Mouse (Mus musculus) intestine, embryonic 16.5 days (tissue): ENCODE results near the gene Ankrd33b. TPM values are rescaled to one million over a fixed set of nuclear protein-coding genes. Genes with fewer than 3 reads are reported as not detected.
A peak's percentile ranks its signal among the peaks of the same experiment; 100 is the strongest.

Experiments
- ATAC-seq: fragments of 200-750 bp; cut with Nextera tagmentation; 2 replicates; pipeline ENCODE4 v1.8.0; 2017; ENCODE audit warnings: moderate TSS enrichment, moderate library complexity
- H3K27ac ChIP-seq: fragments of 300-500 bp; sonication (generic); 2 replicates; pipeline ENCODE4 v1.5.1; 2014; ENCODE audit warnings: mild to moderate bottlenecking, low read length
- H3K27me3 ChIP-seq: fragments of 300-500 bp; sonication (generic); replicated peaks from 2 replicates; pipeline ENCODE4 v1.6.1; 2014; ENCODE audit warnings: low read length, control low read depth, mixed read lengths; ENCODE audit not compliant: control insufficient read depth, insufficient read depth
- H3K36me3 ChIP-seq: fragments of 300-500 bp; sonication (generic); 2 replicates; pipeline ENCODE4 v1.6.1; 2014; ENCODE audit warnings: low read length, control low read depth; ENCODE audit not compliant: control insufficient read depth, insufficient read depth
- H3K4me1 ChIP-seq: fragments of 300-500 bp; sonication (generic); 2 replicates; pipeline ENCODE4 v1.6.1; 2014; ENCODE audit warnings: low read length, control low read depth, mixed read lengths; ENCODE audit not compliant: control insufficient read depth, insufficient read depth
- H3K4me2 ChIP-seq: fragments of 300-500 bp; sonication (generic); 2 replicates; pipeline ENCODE4 v1.6.1; 2014; ENCODE audit warnings: low read depth, low read length, control low read depth
- H3K4me3 ChIP-seq: fragments of 300-500 bp; sonication (generic); 2 replicates; pipeline ENCODE4 v1.5.1; 2014; ENCODE audit warnings: mild to moderate bottlenecking, low read length
- H3K9ac ChIP-seq: fragments of 300-500 bp; sonication (generic); 2 replicates; pipeline ENCODE4 v1.6.1; 2014; ENCODE audit warnings: low read depth, low read length
- H3K9me3 ChIP-seq: fragments of 300-500 bp; sonication (generic); 2 replicates; pipeline ENCODE4 v1.6.1; 2016; ENCODE audit warnings: low read length, control low read depth; ENCODE audit not compliant: control insufficient read depth
- WGBS: fragments of 180-500 bp; shearing (Covaris S2); extraction: QIAGEN DNeasy Blood & Tissue Kit; methylation state at CpG from one replicate; pipeline ENCODE4 v1.1.7; 2014; 5-methylcytosine and 5-hydroxymethylcytosine counted together
- polyA plus RNA-seq: library from polyadenylated mRNA; unstranded; fragments of >200 nt; fragmentation: Nextera tagmentation; extraction: Ambion mirVana; gene quantifications from 2 replicates; pipeline ENCODE4 v1.2.1, GENCODE M21; 2015

Ankrd33b gene
- polyA plus RNA-seq, 1 experiment from 2014 or later = 0.76 TPM

GRCm38 (mm10) chr15:31265845-31266244 is 101.7 kb downstream of the Ankrd33b start:
- no peak overlapping the region for H3K27ac ChIP-seq
- no peaks in the 10 kb centered on the region for H3K9me3 ChIP-seq
- H3K27me3 ChIP-seq = no peaks in the 10 kb centered on the region
- no peak for ATAC-seq
- H3K4me2 ChIP-seq = no peak overlapping the region
- H3K4me3 ChIP-seq = no peak overlapping the region
- H3K4me1 ChIP-seq = no peaks in the 10 kb centered on the region
- no peak overlapping the region for H3K9ac ChIP-seq
- no peaks in the 10 kb centered on the region for H3K36me3 ChIP-seq
- 87% methylated on average over 12 of the region's 12 CpGs for WGBS

GRCm38 (mm10) chr15:31265404-31265803 is 102.1 kb downstream of the Ankrd33b start:
- 90% methylated on average over 8 of the region's 8 CpGs for WGBS
- Histone ChIP-seq H3K9me3 (no peaks in the 10 kb centered on the region), H3K27ac (no peak overlapping the region), H3K4me2 (no peak overlapping the region), H3K36me3 (no peaks in the 10 kb centered on the region), H3K4me3 (no peak overlapping the region), H3K27me3 (no peaks in the 10 kb centered on the region), H3K4me1 (no peaks in the 10 kb centered on the region), H3K9ac (no peak overlapping the region)
- no peak for ATAC-seq

- 40% methylated on average over 6 of the region's 6 CpGs for WGBS
- H3K27ac ChIP-seq = no peak overlapping the region
- H3K36me3 ChIP-seq = no peaks in the 10 kb centered on the region
- no peaks in the 10 kb centered on the region for H3K9me3 ChIP-seq
- peak; percentile 74 for ATAC-seq
- no peak overlapping the region for H3K4me3 ChIP-seq
- H3K9ac ChIP-seq = no peak overlapping the region
- H3K4me1 ChIP-seq = no peaks in the 10 kb centered on the region
- H3K4me2 ChIP-seq = no peak overlapping the region
- no peaks in the 10 kb centered on the region for H3K27me3 ChIP-seq
Measured at GRCm38 (mm10) chr15:31264827-31265226, 102.7 kb downstream of the Ankrd33b start.

GRCm38 (mm10) chr15:31262361-31262760 is 105.2 kb downstream of the Ankrd33b start:
- Histone ChIP-seq H3K4me1 (peaks cover 4% of the 10 kb centered on the region; the same call in 1 of the 2 replicates), H3K9me3 (no peaks in the 10 kb centered on the region), H3K4me2 (no peak overlapping the region), H3K36me3 (no peaks in the 10 kb centered on the region), H3K9ac (no peak overlapping the region), H3K4me3 (no peak overlapping the region), H3K27ac (no peak overlapping the region), H3K27me3 (no peaks in the 10 kb centered on the region)
- 66% methylated on average over 9 of the region's 9 CpGs for WGBS
- no peak for ATAC-seq

- H3K4me3 ChIP-seq = no peak overlapping the region
- H3K4me1 ChIP-seq = peaks cover 4% of the 10 kb centered on the region; the same call in 1 of the 2 replicates
- no peak overlapping the region for H3K9ac ChIP-seq
- H3K27ac ChIP-seq = no peak overlapping the region
- no peak for ATAC-seq
- 79% methylated on average over 10 of the region's 10 CpGs for WGBS
- H3K9me3 ChIP-seq = no peaks in the 10 kb centered on the region
- H3K4me2 ChIP-seq = no peak overlapping the region
- H3K27me3 ChIP-seq = no peaks in the 10 kb centered on the region
- no peaks in the 10 kb centered on the region for H3K36me3 ChIP-seq
Measured at GRCm38 (mm10) chr15:31261094-31261493, 106.4 kb downstream of the Ankrd33b start.

- no peak for ATAC-seq
- Histone ChIP-seq H3K4me2 (no peak overlapping the region), H3K27ac (no peak overlapping the region), H3K9me3 (no peaks in the 10 kb centered on the region), H3K9ac (no peak overlapping the region), H3K36me3 (no peaks in the 10 kb centered on the region), H3K4me1 (peaks cover 4% of the 10 kb centered on the region; the same call in 1 of the 2 replicates), H3K4me3 (no peak overlapping the region), H3K27me3 (no peaks in the 10 kb centered on the region)
- 85% methylated on average over 18 of the region's 18 CpGs for WGBS
Measured at GRCm38 (mm10) chr15:31258693-31259439, 108.7 kb downstream of the Ankrd33b start.

- H3K27ac ChIP-seq = no peak overlapping the region
- WGBS = 58% methylated on average over 21 of the region's 21 CpGs
- H3K4me2 ChIP-seq = no peak overlapping the region
- peak; percentile 36; the same call in 1 of the 2 replicates for ATAC-seq
- peaks cover 4% of the 10 kb centered on the region; the same call in 1 of the 2 replicates for H3K4me1 ChIP-seq
- no peaks in the 10 kb centered on the region for H3K36me3 ChIP-seq
- H3K4me3 ChIP-seq = no peak overlapping the region
- no peaks in the 10 kb centered on the region for H3K27me3 ChIP-seq
- no peaks in the 10 kb centered on the region for H3K9me3 ChIP-seq
- no peak overlapping the region for H3K9ac ChIP-seq
Measured at GRCm38 (mm10) chr15:31258029-31258692, 109.4 kb downstream of the Ankrd33b start.

GRCm38 (mm10) chr15:31257329-31257728 is 110.2 kb downstream of the Ankrd33b start:
- Histone ChIP-seq H3K27ac (no peak overlapping the region; the same call in 1 of the 2 replicates), H3K9me3 (no peaks in the 10 kb centered on the region), H3K4me1 (peaks cover 4% of the 10 kb centered on the region; the same call in 1 of the 2 replicates), H3K9ac (no peak overlapping the region), H3K4me2 (no peak overlapping the region), H3K27me3 (no peaks in the 10 kb centered on the region), H3K4me3 (no peak overlapping the region), H3K36me3 (no peaks in the 10 kb centered on the region)
- 88% methylated on average over 1 of the region's 1 CpGs for WGBS
- no peak for ATAC-seq

GRCm38 (mm10) chr15:31255762-31256161 is 111.8 kb downstream of the Ankrd33b start:
- ATAC-seq = no peak
- H3K27ac ChIP-seq = no peak overlapping the region

More at GRCm38 (mm10) chr15:31255762-31256161, 111.8 kb downstream of the Ankrd33b start:
- H3K4me1 ChIP-seq = peaks cover 4% of the 10 kb centered on the region; the same call in 1 of the 2 replicates
- no peaks in the 10 kb centered on the region for H3K27me3 ChIP-seq
- WGBS = 86% methylated on average over 6 of the region's 6 CpGs
- no peaks in the 10 kb centered on the region for H3K9me3 ChIP-seq
- H3K4me2 ChIP-seq = no peak overlapping the region
- no peak overlapping the region for H3K4me3 ChIP-seq
- H3K36me3 ChIP-seq = no peaks in the 10 kb centered on the region
- no peak overlapping the region for H3K9ac ChIP-seq
